Mouse (Mus musculus) intestine, embryonic 15.5 days (tissue): ENCODE measurements at regions not wholly inside any gene's neighbourhood (a gene's known extent, or its start where the extent isn't known, plus 50 kb on each side); places are given as distances from the start of the nearest gene placed in this dataset.

Experiments
- ATAC-seq: fragments of 200-750 bp; cut with Nextera tagmentation; 2 replicates; pipeline ENCODE4 v1.8.0; 2017; ENCODE audit warnings: moderate TSS enrichment, moderate library complexity
- H3K27ac ChIP-seq: fragments of 300-500 bp; sonication (generic); 2 replicates; pipeline ENCODE4 v1.5.1; 2015; ENCODE audit warnings: mild to moderate bottlenecking, inconsistent platforms
- H3K27me3 ChIP-seq: fragments of 300-500 bp; sonication (generic); replicated peaks from 2 replicates; pipeline ENCODE4 v1.6.1; 2015; ENCODE audit warnings: inconsistent platforms
- H3K36me3 ChIP-seq: fragments of 300-500 bp; sonication (generic); 2 replicates; pipeline ENCODE4 v1.6.1; 2015; ENCODE audit warnings: inconsistent platforms
- H3K4me1 ChIP-seq: fragments of 300-500 bp; sonication (generic); replicated peaks from 2 replicates; pipeline ENCODE4 v1.6.1; 2015; ENCODE audit warnings: inconsistent platforms
- H3K4me2 ChIP-seq: fragments of 300-500 bp; sonication (generic); replicated peaks from 2 replicates; pipeline ENCODE4 v1.6.1; 2015; ENCODE audit warnings: mild to moderate bottlenecking, inconsistent platforms
- H3K4me3 ChIP-seq: fragments of 300-500 bp; sonication (generic); replicated peaks from 2 replicates; pipeline ENCODE4 v1.5.1; 2015; ENCODE audit warnings: inconsistent platforms
- H3K9ac ChIP-seq: fragments of 300-500 bp; sonication (generic); 2 replicates; pipeline ENCODE4 v1.6.1; 2015; ENCODE audit warnings: inconsistent platforms
- H3K9me3 ChIP-seq: fragments of 300-500 bp; sonication (generic); 2 replicates; pipeline ENCODE4 v1.6.1; 2016; ENCODE audit warnings: inconsistent platforms
- WGBS: fragments of 180-500 bp; shearing (Covaris S2); methylation state at CpG from one replicate; pipeline ENCODE4 v1.1.7; 2015; 5-methylcytosine and 5-hydroxymethylcytosine counted together

DNA sequence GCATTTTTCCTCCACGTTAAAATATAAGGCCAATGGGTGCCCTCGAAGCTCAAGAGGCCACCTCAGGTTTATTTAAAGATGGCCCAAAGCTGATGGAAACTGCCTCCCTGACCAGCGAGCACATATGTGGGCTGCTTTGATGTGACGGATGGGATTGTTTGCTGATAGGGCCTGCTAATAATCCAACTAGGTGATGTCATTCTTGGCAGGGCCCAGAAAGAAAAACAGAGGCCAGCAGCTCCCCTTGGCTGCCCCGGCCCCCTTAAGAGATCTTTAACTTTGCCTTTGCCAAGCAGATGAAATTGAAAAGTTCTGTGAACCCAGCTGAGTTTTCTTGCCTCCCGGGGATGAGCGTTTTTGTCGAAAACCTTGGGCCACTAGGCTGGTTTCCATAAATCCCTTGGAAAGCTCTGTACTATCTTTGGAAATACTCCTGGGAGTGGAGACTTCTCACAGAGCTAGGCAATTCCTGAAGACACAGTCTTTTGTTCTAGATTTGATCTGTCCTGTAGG, 83.8 kb downstream of the Gm10260 start:
- ATAC-seq: no peak
- Histone ChIP-seq H3K27ac (no peak overlapping the region), H3K27me3 (no peaks in the 10 kb centered on the region), H3K36me3 (no peaks in the 10 kb centered on the region), H3K4me3 (no peak overlapping the region), H3K4me2 (no peak overlapping the region), H3K9ac (no peak overlapping the region), H3K9me3 (no peaks in the 10 kb centered on the region), H3K4me1 (0 out of 2 replicates have a peak, but pooled peaks cover 10% of the 10 kb centered on the region)
- 38% methylated on average over 8 of the region's 8 CpGs for WGBS

DNA sequence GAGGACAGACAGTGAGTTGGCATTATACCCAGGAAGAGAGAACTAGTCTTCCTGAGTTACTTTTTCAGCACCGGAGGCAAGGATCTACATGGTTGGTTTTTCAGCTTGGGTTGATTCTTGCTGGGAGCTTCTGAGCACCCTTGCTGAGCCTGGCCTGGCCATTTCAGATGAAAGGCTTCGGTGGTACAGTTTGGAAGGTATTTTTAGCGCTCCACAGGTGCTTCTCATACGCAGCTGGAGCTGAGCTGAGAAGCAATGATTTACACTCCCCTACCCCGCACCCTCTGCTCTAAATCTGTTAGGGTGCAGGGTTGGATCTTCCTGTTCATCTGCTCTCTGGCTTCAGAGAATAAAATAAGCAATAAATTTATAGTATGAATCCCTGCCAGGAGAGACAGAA, 87.3 kb downstream of the Gm10260 start:
- Histone ChIP-seq H3K27ac (no peak overlapping the region), H3K27me3 (no peaks in the 10 kb centered on the region), H3K9me3 (no peaks in the 10 kb centered on the region), H3K4me2 (no peak overlapping the region), H3K4me1 (0 out of 2 replicates have a peak, but pooled peaks cover 9% of the 10 kb centered on the region), H3K9ac (no peak overlapping the region), H3K4me3 (no peak overlapping the region), H3K36me3 (no peaks in the 10 kb centered on the region)
- no peak for ATAC-seq
- WGBS: 70% methylated on average over 5 of the region's 5 CpGs

- Histone ChIP-seq H3K4me1 (0 out of 2 replicates have a peak, but pooled peaks cover 9% of the 10 kb centered on the region), H3K4me2 (no peak overlapping the region), H3K27ac (no peak overlapping the region), H3K9me3 (no peaks in the 10 kb centered on the region), H3K9ac (no peak overlapping the region), H3K4me3 (no peak overlapping the region), H3K27me3 (no peaks in the 10 kb centered on the region), H3K36me3 (no peaks in the 10 kb centered on the region)
- no peak for ATAC-seq
- 51% methylated on average over 7 of the region's 7 CpGs for WGBS
Measured at GRCm38 (mm10) chr13:97672038-97672675, 88.3 kb downstream of the Gm10260 start.

GRCm38 (mm10) chr13:97669366-97669765, 91.1 kb downstream of the Gm10260 start:
- ATAC-seq: no peak
- Histone ChIP-seq H3K4me2 (no peak overlapping the region), H3K4me1 (0 out of 2 replicates have a peak, but pooled peaks cover 5% of the 10 kb centered on the region), H3K9ac (no peak overlapping the region), H3K9me3 (no peaks in the 10 kb centered on the region), H3K36me3 (no peaks in the 10 kb centered on the region), H3K27me3 (no peaks in the 10 kb centered on the region), H3K4me3 (no peak overlapping the region), H3K27ac (no peak overlapping the region)
- WGBS: 82% methylated on average over 8 of the region's 8 CpGs

DNA sequence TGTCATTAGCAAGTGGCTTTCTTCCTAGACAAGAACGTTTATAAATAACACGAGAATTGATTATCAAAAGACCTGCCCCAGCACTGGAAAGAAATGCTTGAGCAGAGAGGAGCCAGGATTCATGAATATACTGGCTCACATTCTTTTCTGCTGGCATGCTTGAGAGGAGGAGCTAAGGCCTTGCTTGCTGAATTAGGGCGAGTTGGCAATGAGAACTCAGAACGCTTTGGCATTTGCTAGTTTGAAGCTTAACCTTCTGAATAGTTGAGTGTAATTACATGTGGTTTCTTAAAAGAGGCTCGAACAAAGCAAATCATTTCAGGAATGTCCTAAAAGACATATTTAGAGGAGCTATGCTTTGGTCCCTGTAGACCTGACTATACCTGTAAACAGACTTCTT, 91.5 kb downstream of the Gm10260 start:
- 0 out of 2 replicates have a peak, but pooled peaks cover 5% of the 10 kb centered on the region for H3K4me1 ChIP-seq
- H3K4me2 ChIP-seq: no peak overlapping the region
- H3K27ac ChIP-seq: no peak overlapping the region
- H3K9me3 ChIP-seq: no peaks in the 10 kb centered on the region
- WGBS: 58% methylated on average over 5 of the region's 5 CpGs
- H3K9ac ChIP-seq: no peak overlapping the region
- no peaks in the 10 kb centered on the region for H3K36me3 ChIP-seq
- ATAC-seq: no peak
- no peak overlapping the region for H3K4me3 ChIP-seq
- H3K27me3 ChIP-seq: no peaks in the 10 kb centered on the region

DNA sequence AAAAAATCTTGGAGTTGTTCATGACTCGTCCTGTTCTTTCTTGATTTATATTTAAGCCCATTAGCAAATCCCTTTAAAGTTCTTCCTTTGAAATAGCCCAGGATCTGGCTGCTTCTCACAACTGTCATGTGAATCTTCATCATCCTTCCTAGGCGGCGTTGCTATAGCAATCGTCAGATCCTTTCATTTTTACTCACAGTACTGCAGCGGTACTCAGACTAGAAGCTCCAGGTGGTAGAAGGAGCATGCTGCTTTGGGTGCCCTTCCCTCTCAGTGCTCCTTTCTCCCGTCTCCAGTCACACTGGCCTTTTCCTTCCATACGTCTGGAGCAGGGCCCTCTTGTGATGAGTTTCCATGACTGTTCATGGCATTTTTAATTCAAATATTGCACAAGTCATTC, 93.1 kb downstream of the Gm10260 start:
- no peak overlapping the region for H3K27ac ChIP-seq
- H3K4me1 ChIP-seq: 0 out of 2 replicates have a peak, but pooled peaks cover 5% of the 10 kb centered on the region
- H3K9ac ChIP-seq: no peak overlapping the region
- 76% methylated on average over 7 of the region's 7 CpGs for WGBS
- no peak overlapping the region for H3K4me3 ChIP-seq
- no peak for ATAC-seq
- H3K4me2 ChIP-seq: no peak overlapping the region
- H3K27me3 ChIP-seq: no peaks in the 10 kb centered on the region
- H3K9me3 ChIP-seq: no peaks in the 10 kb centered on the region
- H3K36me3 ChIP-seq: no peaks in the 10 kb centered on the region

GRCm38 (mm10) chr13:97666761-97667160, 93.7 kb downstream of the Gm10260 start:
- H3K4me1 ChIP-seq: 0 out of 2 replicates have a peak, but pooled peaks cover under 1% of the 10 kb centered on the region
- H3K9me3 ChIP-seq: no peaks in the 10 kb centered on the region
- no peak overlapping the region for H3K9ac ChIP-seq
- no peak overlapping the region for H3K4me2 ChIP-seq
- H3K36me3 ChIP-seq: no peaks in the 10 kb centered on the region
- no peak overlapping the region for H3K27ac ChIP-seq
- 82% methylated on average over 4 of the region's 4 CpGs for WGBS
- no peaks in the 10 kb centered on the region for H3K27me3 ChIP-seq
- no peak overlapping the region for H3K4me3 ChIP-seq
- no peak for ATAC-seq

DNA sequence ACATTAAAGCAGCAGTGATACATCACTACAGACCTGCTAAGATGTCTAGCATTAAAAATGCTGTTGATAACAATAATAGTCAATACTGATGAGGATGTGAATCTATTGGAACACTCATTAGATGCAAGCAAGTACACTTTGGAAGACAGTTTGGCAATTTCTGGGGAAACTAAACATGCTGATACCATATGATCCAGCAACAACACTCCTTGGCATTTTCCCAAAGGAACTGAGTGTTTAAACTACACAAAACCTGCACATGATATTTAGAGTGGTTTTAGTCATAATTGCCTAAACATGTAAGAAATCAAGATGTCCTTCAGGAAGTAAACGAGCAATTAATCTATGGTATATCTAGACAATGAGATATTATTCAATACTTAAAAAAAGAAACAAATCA, 95.2 kb downstream of the Gm10260 start:
- Histone ChIP-seq H3K27me3 (no peaks in the 10 kb centered on the region), H3K9me3 (no peaks in the 10 kb centered on the region), H3K36me3 (no peaks in the 10 kb centered on the region), H3K4me3 (no peak overlapping the region), H3K9ac (no peak overlapping the region), H3K4me1 (no peaks in the 10 kb centered on the region), H3K4me2 (no peak overlapping the region), H3K27ac (no peak overlapping the region)
- ATAC-seq: no peak
- WGBS: 71% methylated on average over 1 of the region's 1 CpGs

GRCm38 (mm10) chr13:97662741-97663140, 97.7 kb downstream of the Gm10260 start:
- ATAC-seq: 0 out of 2 replicates have a peak, but pooled peaks have one; percentile 28
- H3K4me2 ChIP-seq: no peak overlapping the region
- H3K4me1 ChIP-seq: no peaks in the 10 kb centered on the region
- H3K27me3 ChIP-seq: no peaks in the 10 kb centered on the region
- no peak overlapping the region for H3K9ac ChIP-seq
- WGBS: 61% methylated on average over 8 of the region's 8 CpGs
- no peaks in the 10 kb centered on the region for H3K9me3 ChIP-seq
- no peak overlapping the region for H3K27ac ChIP-seq
- H3K4me3 ChIP-seq: no peak overlapping the region
- no peaks in the 10 kb centered on the region for H3K36me3 ChIP-seq

GRCm38 (mm10) chr13:97656618-97657017, 103.8 kb downstream of the Gm10260 start:
- Histone ChIP-seq H3K4me1 (no peaks in the 10 kb centered on the region), H3K27ac (no peak overlapping the region), H3K4me2 (no peak overlapping the region), H3K9me3 (no peaks in the 10 kb centered on the region), H3K36me3 (no peaks in the 10 kb centered on the region), H3K4me3 (no peak overlapping the region), H3K9ac (no peak overlapping the region), H3K27me3 (no peaks in the 10 kb centered on the region)
- no peak for ATAC-seq
- 98% methylated on average over 2 of the region's 2 CpGs for WGBS

GRCm38 (mm10) chr13:97652279-97652678, 108.2 kb downstream of the Gm10260 start:
- Histone ChIP-seq H3K27ac (no peak overlapping the region), H3K9ac (no peak overlapping the region), H3K4me2 (no peak overlapping the region), H3K9me3 (no peaks in the 10 kb centered on the region), H3K4me3 (no peak overlapping the region), H3K4me1 (0 out of 2 replicates have a peak, but pooled peaks cover 3% of the 10 kb centered on the region), H3K27me3 (no peaks in the 10 kb centered on the region), H3K36me3 (no peaks in the 10 kb centered on the region)
- ATAC-seq: no peak
- 63% methylated on average over 9 of the region's 9 CpGs for WGBS

DNA sequence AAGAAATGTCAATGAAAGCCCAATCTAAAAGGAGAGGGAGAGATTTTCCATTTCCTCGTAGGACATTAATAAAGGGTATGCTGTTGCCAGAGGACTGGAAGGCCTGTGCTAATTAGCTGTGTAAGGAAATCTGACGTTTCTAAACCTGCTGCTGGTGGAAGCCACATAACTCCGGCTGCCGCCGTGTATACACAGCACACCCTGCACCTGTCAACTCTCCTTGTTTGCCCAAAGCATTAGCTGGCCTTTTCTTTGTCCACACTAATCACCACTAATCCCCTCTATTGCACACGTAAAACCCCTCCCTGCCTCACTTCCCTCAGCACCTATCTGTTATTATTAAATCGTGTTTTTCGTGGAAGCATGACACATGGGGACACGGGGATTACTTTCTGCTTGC, 108.7 kb downstream of the Gm10260 start:
- Histone ChIP-seq H3K27me3 (no peaks in the 10 kb centered on the region), H3K27ac (no peak overlapping the region), H3K4me3 (no peak overlapping the region), H3K4me2 (no peak overlapping the region), H3K9me3 (no peaks in the 10 kb centered on the region), H3K4me1 (0 out of 2 replicates have a peak, but pooled peaks cover 3% of the 10 kb centered on the region), H3K36me3 (no peaks in the 10 kb centered on the region), H3K9ac (no peak overlapping the region)
- WGBS: 59% methylated on average over 9 of the region's 9 CpGs
- ATAC-seq: peak; percentile 82

GRCm38 (mm10) chr13:97651176-97651575, 109.3 kb downstream of the Gm10260 start:
- 87% methylated on average over 5 of the region's 5 CpGs for WGBS
- Histone ChIP-seq H3K9me3 (no peaks in the 10 kb centered on the region), H3K27me3 (no peaks in the 10 kb centered on the region), H3K9ac (no peak overlapping the region), H3K27ac (no peak overlapping the region), H3K36me3 (no peaks in the 10 kb centered on the region), H3K4me1 (peaks cover 4% of the 10 kb centered on the region), H3K4me2 (no peak overlapping the region), H3K4me3 (no peak overlapping the region)
- no peak for ATAC-seq
